Mouse (Mus musculus) right cerebral cortex, postnatal 14 days (tissue): Measurements from ENCODE around the gene Fnbp4.
"Not testable (repeated sequence)": the region's sequence is repeated elsewhere in the genome, so short reads cannot be mapped to it uniquely, and the experiment has no call there.

Experiments used
- DNase-seq: peaks from one replicate; pipeline ENCODE4 v3.0.0; 2022

Fnbp4 gene

DNA sequence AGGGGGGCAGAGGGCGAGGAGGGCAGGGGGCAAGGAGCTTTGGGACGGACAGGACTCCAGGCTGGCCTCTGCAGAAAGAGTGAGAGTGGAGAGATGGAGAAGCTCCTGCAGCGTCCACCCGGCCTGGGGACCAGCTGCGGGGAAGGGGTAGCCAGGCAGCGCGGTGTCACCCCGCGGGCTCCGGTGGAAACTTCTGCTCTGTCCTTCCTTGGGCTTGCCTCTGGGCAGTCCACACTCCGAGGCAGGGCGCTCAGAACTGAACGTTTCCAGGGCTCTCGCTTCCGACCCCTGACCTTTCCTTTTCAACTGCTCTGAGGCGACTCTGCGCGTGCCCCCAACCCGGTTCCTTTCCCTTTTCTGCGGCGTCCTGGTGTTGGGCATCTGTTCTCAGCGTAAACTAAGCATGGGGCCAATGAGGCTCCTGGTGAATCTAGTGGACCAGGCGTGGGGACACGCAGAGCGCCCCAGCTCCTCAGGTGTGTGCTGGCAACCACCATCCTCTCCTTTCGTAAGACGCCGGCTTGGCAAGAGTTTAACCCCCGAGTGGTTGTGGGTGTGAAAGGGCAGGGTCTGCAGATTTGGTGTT is 37.8 kb downstream of the Fnbp4 start:
- peak; percentile 10 for DNase-seq

DNA sequence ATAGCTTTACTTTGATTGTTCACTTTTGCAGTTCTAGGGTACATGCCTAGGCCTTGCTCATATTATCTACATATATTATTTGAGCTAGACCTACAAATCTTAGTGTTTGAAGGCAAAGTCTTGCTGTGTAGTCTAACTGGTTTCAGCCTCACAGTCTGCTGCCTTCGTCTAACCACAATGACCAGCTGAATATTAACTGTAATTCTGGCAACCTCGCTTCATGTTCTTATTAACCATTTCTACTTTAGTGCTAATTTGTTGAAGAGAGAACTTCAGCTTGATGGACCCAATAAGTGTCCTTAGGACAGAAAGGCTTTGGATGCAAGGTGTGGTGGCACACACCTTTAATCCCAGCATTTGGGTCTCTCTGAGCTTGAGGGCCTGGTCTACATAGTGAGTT is 43.0 kb downstream of the Fnbp4 start:
- DNase-seq, result no peak

DNA sequence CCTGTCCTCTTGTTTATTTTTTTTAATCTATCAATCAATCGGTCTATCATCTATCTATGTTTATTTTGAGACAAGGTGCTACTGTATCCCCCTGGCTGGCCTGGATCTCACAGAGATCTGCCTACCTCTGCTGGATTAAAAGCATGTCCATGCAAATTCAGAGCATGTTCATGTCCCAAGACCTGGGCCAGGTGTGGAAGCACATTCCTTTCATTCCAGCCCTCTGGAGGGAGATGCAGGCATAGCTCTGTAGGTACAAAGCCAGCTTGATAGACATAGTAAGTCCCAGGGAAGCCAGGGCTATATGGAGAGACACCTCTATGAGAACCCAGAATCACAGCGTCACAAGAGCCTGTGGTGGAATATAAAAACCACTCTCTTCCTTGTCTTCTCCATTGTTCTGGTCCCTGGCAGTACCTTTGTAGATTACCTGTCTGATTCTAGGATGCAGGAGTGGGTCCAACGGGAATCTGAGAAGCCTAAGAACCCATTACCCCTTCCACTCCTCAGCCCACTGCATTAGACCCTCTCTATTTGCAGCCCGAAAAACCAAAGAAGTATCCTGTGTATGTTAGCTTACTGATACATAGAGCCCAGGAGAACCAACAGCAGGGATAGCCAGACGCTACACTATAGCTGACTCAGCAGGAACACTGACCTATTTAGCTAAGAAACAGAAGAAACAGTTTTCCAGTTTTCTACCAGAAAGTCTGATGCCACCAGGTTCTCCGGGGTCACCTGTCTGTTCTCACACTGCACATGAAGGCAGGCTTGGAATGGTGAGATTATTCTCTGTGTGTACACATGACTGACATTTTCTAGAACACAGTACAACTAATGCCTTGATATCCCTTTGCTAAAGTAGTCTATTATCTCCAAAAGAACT is 63.3 kb downstream of the Fnbp4 start:
- DNase-seq, result no peak

DNA sequence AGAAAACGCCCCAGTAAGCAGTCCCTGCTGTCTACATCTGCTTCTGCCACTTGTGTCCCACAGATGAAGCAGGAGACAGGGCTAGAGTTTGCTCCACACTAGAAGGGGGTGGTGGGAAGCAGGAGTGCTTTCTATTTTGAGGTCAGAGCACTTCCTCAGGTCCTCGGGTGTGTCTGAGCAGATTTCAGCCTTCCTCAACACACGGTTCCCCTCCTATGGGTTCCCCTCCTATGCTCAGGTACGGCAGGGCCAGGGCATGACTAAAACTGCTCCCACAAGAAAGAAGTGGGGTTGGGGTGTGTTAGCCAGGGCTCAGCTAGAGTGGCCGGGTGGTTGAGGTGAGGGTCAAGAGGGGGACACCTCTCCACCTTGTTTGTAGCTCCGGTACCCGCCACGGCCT is 65.6 kb downstream of the Fnbp4 start:
- DNase-seq, result no peak

DNA sequence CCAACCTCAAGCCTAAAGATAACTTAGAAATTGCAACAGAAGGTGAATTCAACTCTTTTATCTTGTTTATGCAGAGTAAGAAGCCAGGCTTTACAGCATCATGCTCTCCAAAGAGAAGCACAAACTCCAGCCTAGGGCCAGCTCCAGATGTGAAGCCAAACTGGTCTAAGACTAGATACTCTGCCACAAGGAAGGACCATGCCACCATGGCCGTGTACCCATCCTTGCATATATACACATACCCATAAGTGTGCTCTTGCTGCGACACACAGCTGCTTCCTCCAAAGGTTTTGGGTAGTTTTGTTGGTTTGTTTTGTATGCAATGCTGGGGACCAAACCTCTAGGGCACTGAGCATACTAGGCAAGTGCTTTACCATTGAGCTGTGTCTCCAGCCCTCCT is 70.1 kb downstream of the Fnbp4 start:
- DNase-seq, result no peak

DNA sequence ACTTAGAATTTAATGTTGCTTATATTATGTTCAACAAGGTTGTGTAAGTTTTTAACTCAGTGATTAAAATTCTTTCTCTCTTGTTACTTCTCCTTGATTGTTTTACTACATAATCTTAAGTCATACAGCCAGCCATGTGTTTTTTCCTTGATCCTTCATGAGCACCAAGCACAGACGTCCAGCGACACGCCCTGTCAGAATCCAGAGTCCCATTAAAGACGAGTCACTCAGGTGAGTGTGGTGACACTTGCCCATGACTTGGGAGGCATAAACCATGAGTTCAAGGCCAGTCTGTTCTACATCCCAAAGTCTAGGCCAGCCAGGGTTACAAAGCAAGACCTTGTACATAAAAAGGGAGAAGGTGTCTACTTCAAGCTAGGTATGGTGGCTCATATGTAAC is 71.0 kb downstream of the Fnbp4 start:
- no peak for DNase-seq

DNA sequence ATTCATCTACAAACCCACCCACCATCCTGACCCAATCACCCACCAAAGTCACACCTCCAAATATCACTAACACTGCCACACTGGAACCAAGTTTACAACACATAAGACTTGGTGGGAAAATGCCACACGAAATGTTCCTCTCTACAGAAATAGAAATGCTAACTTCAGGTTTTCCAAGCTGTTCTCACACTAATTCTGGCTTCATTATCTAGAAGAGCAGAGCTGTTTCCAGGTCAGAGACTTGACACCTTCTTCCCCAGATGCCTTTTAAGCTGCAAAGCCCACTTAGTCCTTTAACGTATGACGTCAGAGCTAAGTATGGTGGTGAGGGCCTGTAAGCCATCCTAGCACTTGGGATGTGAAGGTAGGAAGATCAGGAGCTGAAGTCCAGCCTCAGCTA is 73.5 kb downstream of the Fnbp4 start:
- DNase-seq, result no peak

DNA sequence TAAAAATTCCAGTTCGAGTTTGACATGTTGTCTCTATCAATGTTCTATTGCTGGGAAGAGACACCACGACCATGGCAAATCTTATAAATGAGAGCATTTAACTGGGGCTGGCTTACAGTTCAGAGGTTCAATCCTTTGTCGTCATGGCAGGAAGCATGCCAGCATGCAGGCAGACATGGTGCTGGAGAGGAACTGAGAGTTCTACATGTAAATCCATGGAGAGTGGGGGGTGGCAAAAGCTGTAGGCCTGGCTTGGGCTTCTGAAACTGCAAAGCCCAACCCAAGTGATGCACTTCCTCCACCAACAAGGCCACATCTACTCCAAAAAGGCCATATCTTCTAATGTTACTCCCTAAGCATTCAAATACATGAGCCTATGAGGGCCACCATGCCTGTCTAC is 75.7 kb downstream of the Fnbp4 start:
- DNase-seq, result no peak

DNA sequence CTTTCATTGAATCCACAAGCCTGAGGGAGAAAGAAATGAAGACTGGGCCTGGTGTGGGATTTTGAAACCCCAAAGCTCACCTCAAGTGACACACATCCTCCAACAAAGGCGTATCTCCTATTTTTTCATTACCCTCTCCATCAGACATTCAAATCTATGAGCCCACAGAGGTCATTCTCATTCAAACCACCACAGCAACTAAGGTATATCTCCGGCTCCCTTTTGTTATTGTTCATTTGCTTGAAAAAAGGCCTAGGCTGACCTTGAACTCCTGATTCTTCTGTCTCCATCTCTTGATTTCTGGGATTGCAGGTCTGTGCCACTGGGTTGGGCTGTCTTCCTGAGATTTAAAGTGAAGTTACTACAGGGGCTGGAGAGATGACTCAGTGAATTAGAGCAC is 77.8 kb downstream of the Fnbp4 start:
- no peak for DNase-seq

DNA sequence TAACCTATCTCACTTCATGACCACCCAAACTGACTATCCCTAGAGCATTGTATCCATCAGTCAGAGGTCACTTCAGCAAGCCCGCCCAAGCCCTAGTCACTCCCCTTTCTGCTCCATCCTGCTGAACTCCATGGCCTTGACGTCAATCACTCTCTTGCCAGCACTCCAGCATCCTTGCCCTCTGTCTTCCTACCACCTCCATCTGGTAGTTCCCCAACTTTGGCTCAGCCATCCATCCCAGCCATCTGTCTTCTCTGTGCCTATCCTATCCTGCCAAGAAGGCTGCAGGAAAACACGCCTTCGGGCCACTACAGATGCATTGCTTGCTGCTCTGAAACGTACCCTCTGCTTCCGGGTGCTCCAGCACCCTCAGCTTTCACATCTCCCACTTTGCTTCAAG is 78.6 kb downstream of the Fnbp4 start:
- no peak for DNase-seq

DNA sequence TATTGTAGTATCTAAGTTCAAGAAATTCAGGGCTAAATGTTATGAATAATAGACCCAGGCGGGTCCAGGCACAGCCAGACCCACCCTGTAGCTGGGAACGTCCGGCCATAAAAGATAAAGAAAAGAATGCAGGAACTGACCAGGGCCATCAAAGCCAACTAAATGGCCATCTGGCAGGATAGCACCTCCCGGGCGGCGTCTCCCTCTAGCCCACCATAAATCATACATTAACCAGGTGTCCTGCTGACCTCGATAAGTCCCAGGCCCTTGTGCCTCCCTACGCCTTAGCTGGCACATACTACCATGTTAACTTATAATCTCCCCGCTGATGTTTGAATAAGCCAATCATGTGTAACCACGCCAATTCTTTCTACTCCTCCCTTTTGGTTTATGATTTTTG is 79.4 kb downstream of the Fnbp4 start:
- not testable (repeated sequence) for DNase-seq

DNA sequence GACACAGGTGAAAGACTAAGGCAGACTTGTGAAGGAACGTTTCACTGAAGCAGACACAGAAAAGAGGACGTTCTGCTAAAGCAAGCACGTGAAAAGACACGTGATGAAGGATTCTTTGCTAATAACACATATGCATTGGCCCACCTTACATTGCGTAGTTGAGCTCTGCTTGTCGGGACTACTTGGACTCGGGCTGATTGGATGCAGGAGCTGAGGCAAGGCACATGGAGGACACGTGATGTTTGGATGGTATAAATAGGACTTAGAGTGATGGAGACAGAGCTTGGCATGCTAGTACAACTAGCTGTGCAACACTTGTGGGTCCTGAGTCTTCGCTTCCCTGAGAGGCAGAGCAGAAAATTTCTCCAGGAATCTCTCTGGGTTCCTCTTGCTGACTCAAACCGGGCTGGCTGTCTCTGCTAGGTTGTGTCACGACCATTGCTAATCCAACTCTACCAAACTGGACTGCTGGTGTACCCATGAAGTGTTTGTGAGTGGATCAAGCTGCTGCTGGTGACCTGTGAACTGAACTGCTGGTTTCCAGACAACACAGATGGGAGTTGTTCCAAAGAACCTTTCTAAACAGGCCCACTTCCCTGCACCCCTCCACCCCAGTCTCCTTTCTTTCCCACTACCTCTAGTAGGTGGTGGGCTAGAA is 80.5 kb downstream of the Fnbp4 start:
- no peak for DNase-seq

DNA sequence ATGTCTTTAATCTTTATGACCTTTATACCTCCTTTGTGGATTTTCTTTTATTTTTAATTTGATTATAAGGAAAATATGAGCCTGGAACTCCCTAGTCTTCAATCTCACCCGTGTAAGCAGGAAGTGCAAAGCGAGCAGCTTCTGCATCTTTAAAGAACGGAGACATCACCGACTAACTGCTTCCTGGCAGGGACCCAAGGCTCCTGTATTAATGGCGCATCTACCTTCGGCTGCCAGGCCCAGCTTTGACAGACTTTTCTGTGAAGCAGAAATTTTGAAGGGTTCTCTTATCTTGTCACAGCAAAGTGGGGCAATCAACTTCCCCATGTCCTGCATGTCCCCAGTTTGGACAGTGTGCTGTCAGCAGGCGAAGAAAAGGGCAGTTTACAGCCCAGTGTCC is 83.6 kb downstream of the Fnbp4 start:
- no peak for DNase-seq
